Mouse (Mus musculus) yolk sac, embryonic 10.5 days (tissue): ENCODE data around the gene Arl6ip4.
A peak's percentile ranks its signal among the peaks of the same experiment; 100 is the strongest.

ENCODE experiments used
- DNase-seq: peaks from one replicate; pipeline ENCODE4 v3.0.0-alpha.2; 2017; ENCODE audit warnings: low spot score

Gene Arl6ip4

GRCm38 (mm10) chr5:124155943-124156342 is 40.1 kb downstream of the Arl6ip4 start:
- no peak for DNase-seq

GRCm38 (mm10) chr5:124158305-124158704 is 42.4 kb downstream of the Arl6ip4 start:
- no peak for DNase-seq

- DNase-seq: peak; percentile 75
Measured at GRCm38 (mm10) chr5:124159453-124159852, 43.6 kb downstream of the Arl6ip4 start.

GRCm38 (mm10) chr5:124161831-124162230 is 45.9 kb downstream of the Arl6ip4 start:
- peak; percentile 36 for DNase-seq

- peak; percentile 55 for DNase-seq
Measured at GRCm38 (mm10) chr5:124162577-124162976, 46.7 kb downstream of the Arl6ip4 start.

- DNase-seq: no peak
Measured at GRCm38 (mm10) chr5:124163445-124163844, 47.6 kb downstream of the Arl6ip4 start.

GRCm38 (mm10) chr5:124165622-124166570 is 50.0 kb downstream of the Arl6ip4 start:
- DNase-seq: no peak

- DNase-seq: no peak
Measured at GRCm38 (mm10) chr5:124166741-124167140, 50.9 kb downstream of the Arl6ip4 start.

GRCm38 (mm10) chr5:124167621-124168020 is 51.7 kb downstream of the Arl6ip4 start:
- no peak for DNase-seq
